Mouse (Mus musculus) lung, adult 2 months (tissue): ENCODE data around the gene Slc39a10.

Source experiments
- CTCF ChIP-seq: fragments of 200-500 bp; IDR thresholded peaks from 2 replicates; pipeline ENCODE4 v1.5.1; 2011; ENCODE audit warnings: mild to moderate bottlenecking, low read length, control low read depth; ENCODE audit not compliant: insufficient read depth
- POLR2A ChIP-seq: fragments of 200-500 bp; IDR thresholded peaks from 2 replicates; pipeline ENCODE4 v1.6.1; 2011; ENCODE audit warnings: low read depth, mild to moderate bottlenecking, control low read depth, low read length, borderline replicate concordance; ENCODE audit errors: extremely low read depth

DNA sequence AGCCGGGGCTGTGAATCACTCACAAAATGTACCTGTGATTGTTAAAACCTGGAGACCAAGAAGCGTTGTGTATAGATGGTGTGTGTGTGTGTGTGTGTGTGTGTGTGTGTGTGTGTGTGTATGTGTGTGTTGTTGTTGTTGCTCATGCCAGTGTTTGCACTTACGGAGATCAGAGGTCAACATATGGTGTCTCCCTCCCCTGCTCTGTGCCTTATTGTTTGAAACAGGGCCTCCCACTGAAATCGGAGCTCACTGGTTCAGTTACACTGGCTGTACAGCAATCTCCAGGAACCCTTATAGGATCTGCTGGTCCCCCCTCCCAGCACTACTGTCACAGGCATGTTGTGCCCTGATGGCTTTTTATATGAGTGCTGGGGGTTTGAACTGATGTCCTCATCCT lies 3.9 kb downstream of the Slc39a10 start:
- TF ChIP-seq POLR2A (no peak), CTCF (no peak)
